Mouse (Mus musculus) kidney, postnatal 10 days (tissue): Measurements from ENCODE around the gene Ptcra.
"Not testable (repeated sequence)": the region's sequence is repeated elsewhere in the genome, so short reads cannot be mapped to it uniquely, and the experiment has no call there.

Experiments used
- DNase-seq: peaks from one replicate; pipeline ENCODE4 v3.0.0; 2021; ENCODE audit warnings: mixed read lengths

The Ptcra gene

GRCm38 (mm10) chr17:46770546-46770945 is 7.0 kb upstream of the Ptcra start:
- no peak for DNase-seq

- peak; percentile 46 for DNase-seq
Measured at GRCm38 (mm10) chr17:46767868-46768267, 4.4 kb upstream of the Ptcra start.

GRCm38 (mm10) chr17:46764916-46765315 is 1.4 kb upstream of the Ptcra start:
- not testable (repeated sequence) for DNase-seq

GRCm38 (mm10) chr17:46758753-46759152 is 4.8 kb downstream of the Ptcra start:
- DNase-seq: no peak

- peak; percentile 99 for DNase-seq
Measured at GRCm38 (mm10) chr17:46751794-46752556, 11.5 kb downstream of the Ptcra start, which contains the start of gene Cnpy3. Cnpy3 (minus strand) TSS chr17:46752214.

- DNase-seq: no peak
Measured at GRCm38 (mm10) chr17:46751056-46751793, 12.3 kb downstream of the Ptcra start.

GRCm38 (mm10) chr17:46750580-46750979 is 12.9 kb downstream of the Ptcra start:
- no peak for DNase-seq

GRCm38 (mm10) chr17:46749282-46749681 is 14.2 kb downstream of the Ptcra start:
- no peak for DNase-seq

GRCm38 (mm10) chr17:46747806-46748205 is 15.7 kb downstream of the Ptcra start:
- DNase-seq: no peak

GRCm38 (mm10) chr17:46747234-46747633 is 16.3 kb downstream of the Ptcra start:
- no peak for DNase-seq

GRCm38 (mm10) chr17:46745506-46745905 is 18.0 kb downstream of the Ptcra start:
- no peak for DNase-seq

GRCm38 (mm10) chr17:46742986-46743385 is 20.5 kb downstream of the Ptcra start:
- no peak for DNase-seq

- no peak for DNase-seq
Measured at GRCm38 (mm10) chr17:46741305-46741704, 22.2 kb downstream of the Ptcra start.

- DNase-seq: no peak
Measured at GRCm38 (mm10) chr17:46736160-46736559, 27.4 kb downstream of the Ptcra start.

- no peak for DNase-seq
Measured at GRCm38 (mm10) chr17:46735287-46735686, 28.2 kb downstream of the Ptcra start.

- DNase-seq: no peak
Measured at GRCm38 (mm10) chr17:46734055-46734454, 29.5 kb downstream of the Ptcra start.

GRCm38 (mm10) chr17:46728904-46729318 is 34.6 kb downstream of the Ptcra start, which contains the start of gene Gnmt:
Gnmt (minus strand) TSS chr17:46729168.
- peak; percentile 76 for DNase-seq

GRCm38 (mm10) chr17:46728496-46728895 is 35.0 kb downstream of the Ptcra start:
- DNase-seq: no peak

GRCm38 (mm10) chr17:46728021-46728420 is 35.5 kb downstream of the Ptcra start:
- peak; percentile 53 for DNase-seq

GRCm38 (mm10) chr17:46727271-46727670 is 36.2 kb downstream of the Ptcra start:
- DNase-seq: no peak

GRCm38 (mm10) chr17:46725731-46726645 is 37.5 kb downstream of the Ptcra start:
- no peak for DNase-seq

GRCm38 (mm10) chr17:46725273-46725672 is 38.2 kb downstream of the Ptcra start:
- no peak for DNase-seq
